Mouse (Mus musculus): ENCODE results near the gene Tfdp1.

- no peak for TF ChIP-seq CTCF (IDR thresholded peaks at IDR 0.05; ENCODE audit: low read depth, low read length)
- TF ChIP-seq POLR2A (IDR thresholded peaks at IDR 0.05; ENCODE audit: insufficient read depth, low read length): no peak
- no peak for TF ChIP-seq EP300 (IDR thresholded peaks at IDR 0.05; ENCODE audit: insufficient read depth, low read depth, low read length)
These were observed 522 bp downstream of the Tfdp1 start for GRCm38 (mm10) chr8:13338901-13339645.

All from ES-Bruce4 (cell line).